Mouse (Mus musculus) limb, embryonic 12.5 days (tissue): Measurements from ENCODE around the gene Slc12a8. TPM values are rescaled to one million over a fixed set of nuclear protein-coding genes. Genes with fewer than 3 reads are reported as not detected.

Experiments
- ATAC-seq: fragments of 200-750 bp; cut with Nextera tagmentation; 2 replicates; pipeline ENCODE4 v1.8.0; 2017; ENCODE audit warnings: low read depth, moderate TSS enrichment; ENCODE audit not compliant: insufficient number of reproducible peaks, insufficient read depth, low FRiP score, low TSS enrichment
- H3K27ac ChIP-seq: fragments of 300-500 bp; sonication (generic); 2 replicates; pipeline ENCODE4 v1.5.1; 2016; ENCODE audit warnings: mild to moderate bottlenecking, moderate library complexity
- H3K27me3 ChIP-seq: fragments of 300-500 bp; sonication (generic); 2 replicates; pipeline ENCODE4 v1.6.1; 2016; ENCODE audit warnings: mild to moderate bottlenecking, moderate library complexity
- H3K36me3 ChIP-seq: fragments of 300-500 bp; sonication (generic); 2 replicates; pipeline ENCODE4 v1.6.1; 2016; ENCODE audit warnings: mild to moderate bottlenecking, moderate library complexity
- H3K4me1 ChIP-seq: fragments of 300-500 bp; sonication (generic); replicated peaks from 2 replicates; pipeline ENCODE4 v1.6.1; 2016
- H3K4me2 ChIP-seq: fragments of 300-500 bp; sonication (generic); 2 replicates; pipeline ENCODE4 v1.6.1; 2016; ENCODE audit warnings: mild to moderate bottlenecking, moderate library complexity
- H3K4me3 ChIP-seq: fragments of 300-500 bp; sonication (generic); replicated peaks from 2 replicates; pipeline ENCODE4 v1.5.1; 2016; ENCODE audit warnings: mild to moderate bottlenecking
- H3K9ac ChIP-seq: fragments of 300-500 bp; sonication (generic); replicated peaks from 2 replicates; pipeline ENCODE4 v1.6.1; 2016; ENCODE audit warnings: mild to moderate bottlenecking, moderate library complexity
- H3K9me3 ChIP-seq: fragments of 300-500 bp; sonication (generic); 2 replicates; pipeline ENCODE4 v1.6.1; 2016; ENCODE audit warnings: mild to moderate bottlenecking, moderate library complexity
- WGBS: fragments of 180-500 bp; shearing (Covaris S2); methylation state at CpG from one replicate; pipeline ENCODE4 v1.1.7; 2016; 5-methylcytosine and 5-hydroxymethylcytosine counted together
- polyA plus RNA-seq: library from polyadenylated mRNA; unstranded; fragments of >200 nt; fragmentation: Nextera tagmentation; extraction: Ambion mirVana; gene quantifications from 2 replicates; pipeline ENCODE4 v1.2.1, GENCODE M21; 2016

The Slc12a8 gene
- polyA plus RNA-seq, 1 experiment from 2014 or later: 0.45 TPM

DNA sequence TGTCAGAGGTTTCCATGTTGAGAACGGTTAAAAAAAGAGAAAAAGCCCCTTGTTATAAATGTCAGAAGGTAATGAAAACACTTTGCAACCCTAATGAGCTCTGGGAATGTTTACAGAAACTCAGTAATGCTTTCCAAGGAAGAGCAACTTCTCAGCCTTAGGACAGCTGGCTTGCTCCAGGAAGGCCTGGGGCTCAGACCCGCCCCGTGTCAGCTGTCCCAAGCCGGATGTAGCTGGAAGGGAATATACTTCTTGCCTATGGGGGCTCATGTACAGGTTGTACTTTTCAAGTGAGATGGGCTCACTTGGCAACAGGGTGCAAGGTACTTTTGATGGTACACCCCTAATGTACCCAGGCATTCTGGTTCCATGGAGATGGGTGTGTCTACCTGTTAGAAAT is 28.4 kb downstream of the Slc12a8 start:
- Histone ChIP-seq H3K9me3 (no peaks in the 10 kb centered on the region), H3K27ac (no peak overlapping the region), H3K36me3 (no peaks in the 10 kb centered on the region), H3K4me1 (no peaks in the 10 kb centered on the region), H3K27me3 (no peaks in the 10 kb centered on the region), H3K9ac (no peak overlapping the region), H3K4me2 (no peak overlapping the region), H3K4me3 (no peak overlapping the region)
- ATAC-seq: no peak
- 78% methylated on average over 4 of the region's 4 CpGs for WGBS

DNA sequence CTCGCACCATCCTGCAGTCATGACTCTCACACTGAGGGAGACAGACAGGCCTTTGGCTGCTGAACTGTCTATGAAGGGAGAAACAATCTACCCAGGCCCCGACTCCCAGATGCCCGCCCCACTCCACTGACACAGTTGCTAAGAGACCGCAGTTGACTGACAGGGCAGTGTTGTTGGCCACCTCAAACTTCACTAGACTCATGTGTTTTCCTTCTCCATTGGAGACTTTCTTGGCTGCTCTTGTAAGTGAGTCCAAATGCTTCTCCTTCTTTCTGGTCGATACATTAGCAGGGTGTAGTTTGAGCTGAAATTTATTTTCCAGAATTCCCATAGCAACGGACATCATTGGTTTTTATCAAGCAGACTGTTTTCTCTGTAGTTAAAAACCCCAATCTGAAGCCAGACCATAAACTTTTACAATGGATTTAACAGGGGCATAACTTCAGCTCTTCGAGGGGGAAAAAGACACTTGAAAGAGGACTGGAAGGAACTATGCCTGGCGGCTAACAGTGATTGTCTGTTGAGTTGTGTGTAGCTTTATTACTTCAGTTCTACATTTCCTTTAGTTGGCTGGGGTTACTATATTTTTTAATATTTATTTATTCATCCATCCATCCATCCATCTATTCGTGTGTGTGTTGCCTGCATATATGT is 36.7 kb downstream of the Slc12a8 start:
- Histone ChIP-seq H3K9me3 (no peaks in the 10 kb centered on the region), H3K27me3 (no peaks in the 10 kb centered on the region), H3K27ac (peak overlapping the region; percentile 68; the same call in 1 of the 2 replicates), H3K4me3 (no peak overlapping the region), H3K9ac (no peak overlapping the region), H3K4me1 (peaks cover 30% of the 10 kb centered on the region), H3K4me2 (no peak overlapping the region), H3K36me3 (no peaks in the 10 kb centered on the region)
- ATAC-seq: peak; percentile 60; the same call in 1 of the 2 replicates
- WGBS: 34% methylated on average over 9 of the region's 9 CpGs

DNA sequence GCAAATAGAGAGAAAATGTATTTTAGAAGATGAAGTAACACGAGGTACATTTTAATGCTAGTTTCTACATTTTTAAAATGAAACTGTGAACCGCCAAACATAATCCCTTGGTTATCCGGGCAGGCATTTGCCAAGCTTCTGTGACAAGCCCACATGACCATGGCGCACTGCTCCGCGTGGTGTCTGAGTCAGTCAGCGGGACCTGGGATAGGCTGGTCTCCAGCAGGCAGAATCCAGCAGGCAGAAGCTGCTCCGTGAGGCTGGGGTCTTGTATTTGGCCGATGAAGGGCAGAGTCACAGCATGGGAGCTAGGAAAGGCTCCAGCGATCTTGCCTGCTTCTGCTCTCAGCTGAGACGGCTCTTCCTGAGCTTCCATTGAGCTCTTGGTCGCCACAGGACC is 41.0 kb downstream of the Slc12a8 start:
- Histone ChIP-seq H3K4me2 (no peak overlapping the region), H3K4me1 (peaks cover 35% of the 10 kb centered on the region), H3K27ac (no peak overlapping the region), H3K27me3 (no peaks in the 10 kb centered on the region), H3K9me3 (no peaks in the 10 kb centered on the region), H3K36me3 (no peaks in the 10 kb centered on the region), H3K4me3 (no peak overlapping the region), H3K9ac (no peak overlapping the region)
- 84% methylated on average over 12 of the region's 12 CpGs for WGBS
- ATAC-seq: no peak

DNA sequence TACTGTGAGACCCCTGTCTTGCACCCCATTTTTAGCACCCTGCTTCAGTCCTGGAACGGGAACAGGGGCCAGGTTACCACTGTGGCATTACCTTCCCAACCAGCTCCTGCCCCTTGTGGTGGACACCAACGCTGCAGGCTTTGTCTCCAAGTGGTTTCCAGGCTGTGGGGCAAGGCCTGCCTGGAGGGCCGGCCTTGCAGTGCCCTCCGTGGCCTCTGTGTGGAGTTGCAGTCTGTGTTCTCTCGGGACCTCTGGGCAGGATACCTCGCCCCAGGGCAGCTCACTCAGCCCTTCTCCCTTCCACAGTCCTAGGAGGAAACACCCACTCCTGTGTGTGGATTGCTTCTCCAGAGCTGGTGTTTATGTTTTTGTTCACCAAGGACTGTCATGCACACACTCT is 43.2 kb downstream of the Slc12a8 start:
- Histone ChIP-seq H3K9me3 (no peaks in the 10 kb centered on the region), H3K4me3 (no peak overlapping the region), H3K4me1 (peaks cover 16% of the 10 kb centered on the region; the same call in 1 of the 2 replicates), H3K27ac (0 out of 2 replicates have a peak overlapping the region, but pooled peaks have one; percentile 35), H3K27me3 (no peaks in the 10 kb centered on the region), H3K36me3 (no peaks in the 10 kb centered on the region), H3K4me2 (no peak overlapping the region), H3K9ac (no peak overlapping the region)
- ATAC-seq: peak; percentile 77
- 1% methylated on average over 6 of the region's 6 CpGs for WGBS

DNA sequence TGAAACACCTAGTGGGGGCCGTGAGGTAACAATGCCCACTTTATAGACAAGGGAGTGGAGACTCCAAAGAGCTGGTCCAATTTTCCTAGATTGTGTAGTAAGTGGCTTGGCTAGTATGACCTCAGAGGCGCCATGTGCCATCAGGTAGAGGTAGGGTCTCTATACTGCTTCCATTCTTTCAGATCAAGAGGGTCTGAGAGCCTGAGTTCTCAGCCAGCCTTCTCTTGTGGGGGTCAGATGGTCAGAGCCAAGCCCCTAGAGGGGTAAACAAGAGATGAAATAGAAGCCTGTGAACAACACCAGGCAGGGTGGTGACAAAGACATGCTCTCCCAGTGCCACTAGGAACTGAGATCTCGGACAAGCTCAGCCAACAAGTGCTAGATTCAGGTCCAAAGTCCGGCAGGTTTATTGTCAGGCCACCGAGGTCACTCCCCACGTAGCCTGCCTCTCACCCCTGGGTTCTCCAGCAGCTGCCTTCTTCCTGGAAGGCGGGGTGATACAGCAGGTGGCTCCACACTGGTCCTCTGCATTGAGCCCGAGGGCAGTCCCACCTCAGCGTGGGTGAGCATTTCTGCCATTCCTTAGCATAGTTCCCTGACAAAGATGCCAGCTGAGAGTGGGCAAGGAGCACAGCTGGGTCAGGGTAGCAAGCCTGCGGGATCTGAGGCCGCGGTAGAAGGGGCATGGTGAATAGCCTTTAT is 44.3 kb downstream of the Slc12a8 start:
- H3K36me3 ChIP-seq: no peaks in the 10 kb centered on the region
- H3K27ac ChIP-seq: no peak overlapping the region
- peaks cover 11% of the 10 kb centered on the region; the same call in 1 of the 2 replicates for H3K4me1 ChIP-seq
- H3K9ac ChIP-seq: no peak overlapping the region
- no peaks in the 10 kb centered on the region for H3K27me3 ChIP-seq
- 86% methylated on average over 12 of the region's 12 CpGs for WGBS
- H3K9me3 ChIP-seq: no peaks in the 10 kb centered on the region
- H3K4me2 ChIP-seq: no peak overlapping the region
- no peak overlapping the region for H3K4me3 ChIP-seq
- ATAC-seq: no peak

DNA sequence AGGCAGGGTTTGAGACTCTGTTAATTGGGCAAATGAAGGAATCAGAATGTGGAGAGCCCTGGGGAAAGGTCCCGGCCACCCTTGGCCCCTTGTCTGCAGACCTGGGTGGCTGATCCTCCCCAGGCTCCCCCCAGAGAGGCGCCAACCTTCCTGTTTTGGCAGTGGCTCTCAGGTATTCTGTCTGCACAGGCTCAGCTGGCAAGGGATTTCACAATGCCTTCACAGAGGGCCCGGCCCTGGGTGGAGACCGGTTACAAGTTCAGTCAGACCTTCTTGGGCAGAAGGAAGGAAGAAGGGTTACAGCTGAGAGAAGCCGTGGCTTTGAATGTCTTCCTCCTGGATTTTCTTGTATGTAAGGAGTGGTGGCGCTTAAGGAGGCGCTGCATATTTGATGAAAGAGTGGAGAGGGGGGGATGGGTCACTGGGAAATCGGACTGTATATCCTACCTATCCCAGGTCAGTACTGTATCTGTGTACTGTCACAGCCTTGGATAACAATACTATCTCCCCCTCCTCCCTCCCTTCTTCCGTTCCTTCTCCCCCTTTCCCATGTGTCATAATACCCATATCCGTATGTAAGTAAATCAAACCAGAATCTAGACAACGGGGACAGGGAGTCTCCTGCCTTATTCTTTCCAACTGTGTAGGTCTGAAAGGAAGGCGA is 45.9 kb downstream of the Slc12a8 start:
- H3K9ac ChIP-seq: no peak overlapping the region
- H3K9me3 ChIP-seq: no peaks in the 10 kb centered on the region
- WGBS: 79% methylated on average over 12 of the region's 12 CpGs
- H3K27ac ChIP-seq: no peak overlapping the region
- peaks cover 13% of the 10 kb centered on the region; the same call in 1 of the 2 replicates for H3K4me1 ChIP-seq
- no peaks in the 10 kb centered on the region for H3K27me3 ChIP-seq
- no peak overlapping the region for H3K4me2 ChIP-seq
- H3K4me3 ChIP-seq: no peak overlapping the region
- no peaks in the 10 kb centered on the region for H3K36me3 ChIP-seq
- ATAC-seq: no peak

DNA sequence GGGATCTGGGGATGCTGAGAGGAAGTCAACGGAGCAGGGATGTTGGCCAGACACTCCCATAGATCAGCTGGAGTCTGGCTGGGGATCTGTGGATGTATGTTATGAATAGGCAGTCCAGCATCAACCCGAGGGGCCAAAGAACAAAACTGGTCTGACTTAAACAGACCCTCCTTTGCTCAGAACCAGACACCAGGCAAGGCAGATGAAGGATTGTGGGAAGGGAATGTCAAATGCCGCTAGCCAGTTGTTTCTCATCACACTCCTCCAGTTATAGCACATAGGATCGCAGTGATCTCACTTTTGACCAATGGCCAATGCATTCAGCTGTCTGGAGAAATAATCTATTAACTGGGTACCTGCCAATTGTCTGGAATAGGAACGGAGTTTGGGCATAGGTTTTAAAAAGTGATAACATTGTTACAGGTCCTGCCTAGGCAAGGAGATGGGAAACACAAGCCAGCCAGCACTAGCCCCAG is 46.4 kb downstream of the Slc12a8 start:
- 81% methylated on average over 5 of the region's 5 CpGs for WGBS
- no peaks in the 10 kb centered on the region for H3K9me3 ChIP-seq
- no peaks in the 10 kb centered on the region for H3K27me3 ChIP-seq
- no peak overlapping the region for H3K9ac ChIP-seq
- H3K4me2 ChIP-seq: no peak overlapping the region
- ATAC-seq: no peak
- H3K4me1 ChIP-seq: peaks cover 17% of the 10 kb centered on the region
- no peaks in the 10 kb centered on the region for H3K36me3 ChIP-seq
- H3K4me3 ChIP-seq: no peak overlapping the region
- H3K27ac ChIP-seq: no peak overlapping the region

DNA sequence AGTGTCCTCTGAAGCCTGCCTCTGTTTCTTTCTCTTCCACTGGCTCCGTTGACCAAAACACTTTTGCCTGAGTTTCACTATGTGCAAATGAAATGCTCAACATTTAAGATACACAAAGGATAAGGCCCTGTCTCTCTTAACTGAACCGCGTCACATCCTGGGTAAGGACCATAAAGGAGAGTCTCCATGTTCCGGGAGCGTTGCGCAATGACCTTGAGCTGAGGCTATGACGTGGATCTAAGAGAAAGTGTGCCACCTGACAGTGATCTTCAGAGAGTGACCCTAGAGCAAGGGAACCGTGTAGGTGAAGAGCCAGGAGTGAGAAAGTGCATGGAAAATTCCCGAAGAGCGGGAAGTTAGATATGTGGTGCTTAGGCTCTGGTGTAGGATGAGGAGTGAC is 49.3 kb downstream of the Slc12a8 start:
- 88% methylated on average over 10 of the region's 10 CpGs for WGBS
- Histone ChIP-seq H3K27ac (no peak overlapping the region), H3K4me3 (no peak overlapping the region), H3K36me3 (no peaks in the 10 kb centered on the region), H3K9me3 (no peaks in the 10 kb centered on the region), H3K9ac (no peak overlapping the region), H3K4me1 (peaks cover 14% of the 10 kb centered on the region), H3K4me2 (no peak overlapping the region), H3K27me3 (no peaks in the 10 kb centered on the region)
- ATAC-seq: no peak

DNA sequence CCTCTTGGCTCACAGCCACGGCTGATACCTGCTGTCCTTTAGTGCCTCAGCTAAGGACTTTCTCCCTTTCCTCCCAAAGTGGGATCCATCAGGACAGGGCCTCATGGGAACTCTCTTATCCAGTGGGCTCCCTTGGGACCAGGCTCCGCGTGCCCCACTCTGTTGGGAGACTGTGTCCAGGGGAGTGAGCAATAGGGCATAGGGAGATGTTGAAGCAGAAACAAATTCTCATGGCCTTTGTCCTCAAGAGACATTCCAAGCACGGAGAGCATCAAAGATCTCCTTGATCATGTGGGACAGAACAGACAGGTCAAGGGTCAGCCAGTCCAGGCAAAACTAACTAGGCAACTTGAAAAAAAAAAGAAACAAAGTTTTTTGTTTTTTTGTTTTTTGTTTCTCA is 50.6 kb downstream of the Slc12a8 start:
- WGBS: 68% methylated on average over 4 of the region's 4 CpGs
- no peak overlapping the region for H3K4me2 ChIP-seq
- no peaks in the 10 kb centered on the region for H3K36me3 ChIP-seq
- no peak overlapping the region for H3K27ac ChIP-seq
- H3K27me3 ChIP-seq: no peaks in the 10 kb centered on the region
- H3K4me3 ChIP-seq: no peak overlapping the region
- H3K9me3 ChIP-seq: no peaks in the 10 kb centered on the region
- H3K4me1 ChIP-seq: peaks cover 14% of the 10 kb centered on the region
- ATAC-seq: no peak
- H3K9ac ChIP-seq: no peak overlapping the region

DNA sequence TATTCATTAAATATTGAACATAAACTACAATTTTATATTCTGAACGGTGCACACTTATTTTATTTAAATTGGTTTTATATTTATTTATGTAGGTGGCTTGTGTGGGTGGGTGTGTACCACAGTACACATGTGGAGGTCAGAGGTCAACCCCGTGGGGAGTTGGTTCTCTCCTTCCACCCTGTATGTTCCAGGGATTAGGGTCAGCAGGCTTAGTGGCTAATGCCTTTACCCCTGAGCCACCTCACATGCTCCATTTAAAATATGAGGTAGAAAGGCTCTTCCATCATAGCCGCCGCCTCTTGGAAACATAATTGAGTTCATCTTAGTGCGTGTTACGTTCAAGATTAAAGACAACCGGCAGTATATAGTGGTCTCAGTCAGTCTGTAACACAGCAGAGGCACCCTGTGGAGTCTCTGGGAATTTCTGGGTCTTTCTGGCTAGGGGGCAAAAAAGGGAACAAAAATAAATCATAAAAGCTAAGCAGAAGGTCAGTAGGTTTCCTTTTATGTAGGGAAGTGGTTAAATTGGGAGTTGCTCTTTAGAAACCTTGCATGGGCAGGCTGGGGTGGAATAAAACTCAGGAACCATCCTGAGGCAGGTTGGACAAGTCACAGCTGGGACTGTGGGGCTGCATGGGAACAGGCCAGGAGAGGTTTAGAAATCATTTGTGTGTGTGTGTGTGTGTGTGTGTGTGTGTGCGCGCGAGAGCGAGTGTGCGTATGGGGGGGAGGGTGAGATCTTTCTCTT is 51.3 kb downstream of the Slc12a8 start:
- no peak overlapping the region for H3K4me2 ChIP-seq
- H3K9ac ChIP-seq: no peak overlapping the region
- no peak overlapping the region for H3K4me3 ChIP-seq
- no peaks in the 10 kb centered on the region for H3K27me3 ChIP-seq
- peaks cover 17% of the 10 kb centered on the region for H3K4me1 ChIP-seq
- no peaks in the 10 kb centered on the region for H3K9me3 ChIP-seq
- no peak overlapping the region for H3K27ac ChIP-seq
- no peak for ATAC-seq
- H3K36me3 ChIP-seq: no peaks in the 10 kb centered on the region
- WGBS: 64% methylated on average over 12 of the region's 12 CpGs

DNA sequence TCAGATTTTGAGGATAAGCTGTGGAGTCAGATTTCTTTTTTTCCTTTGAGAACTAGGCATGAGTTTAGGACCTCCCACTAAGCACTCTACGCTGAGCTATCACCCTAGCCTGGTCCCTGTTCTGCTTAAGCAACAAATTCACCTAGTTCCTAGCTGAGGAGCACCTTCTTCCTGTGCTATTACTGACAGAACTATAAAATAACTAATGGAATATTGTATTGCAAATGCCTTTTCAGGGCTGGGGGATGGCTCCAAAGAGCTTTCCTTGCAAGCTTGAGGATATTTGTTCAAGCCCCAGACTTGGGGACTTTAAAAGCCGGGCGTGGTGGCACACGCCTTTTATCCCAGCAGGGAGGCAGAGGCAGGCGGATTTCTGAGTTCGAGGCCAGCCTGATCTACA is 55.5 kb downstream of the Slc12a8 start:
- Histone ChIP-seq H3K27ac (no peak overlapping the region), H3K4me1 (peaks cover 32% of the 10 kb centered on the region), H3K9ac (no peak overlapping the region), H3K9me3 (no peaks in the 10 kb centered on the region), H3K36me3 (no peaks in the 10 kb centered on the region), H3K4me2 (no peak overlapping the region), H3K27me3 (no peaks in the 10 kb centered on the region), H3K4me3 (no peak overlapping the region)
- 81% methylated on average over 6 of the region's 6 CpGs for WGBS
- ATAC-seq: no peak
